Mouse (Mus musculus) retina, postnatal 7 days (tissue): ENCODE data around the gene Cwh43.

Experiments
- DNase-seq: peaks from one replicate; pipeline ENCODE4 v3.0.0-alpha.2; 2012; ENCODE audit warnings: low read depth, low spot score

Gene Cwh43

DNA sequence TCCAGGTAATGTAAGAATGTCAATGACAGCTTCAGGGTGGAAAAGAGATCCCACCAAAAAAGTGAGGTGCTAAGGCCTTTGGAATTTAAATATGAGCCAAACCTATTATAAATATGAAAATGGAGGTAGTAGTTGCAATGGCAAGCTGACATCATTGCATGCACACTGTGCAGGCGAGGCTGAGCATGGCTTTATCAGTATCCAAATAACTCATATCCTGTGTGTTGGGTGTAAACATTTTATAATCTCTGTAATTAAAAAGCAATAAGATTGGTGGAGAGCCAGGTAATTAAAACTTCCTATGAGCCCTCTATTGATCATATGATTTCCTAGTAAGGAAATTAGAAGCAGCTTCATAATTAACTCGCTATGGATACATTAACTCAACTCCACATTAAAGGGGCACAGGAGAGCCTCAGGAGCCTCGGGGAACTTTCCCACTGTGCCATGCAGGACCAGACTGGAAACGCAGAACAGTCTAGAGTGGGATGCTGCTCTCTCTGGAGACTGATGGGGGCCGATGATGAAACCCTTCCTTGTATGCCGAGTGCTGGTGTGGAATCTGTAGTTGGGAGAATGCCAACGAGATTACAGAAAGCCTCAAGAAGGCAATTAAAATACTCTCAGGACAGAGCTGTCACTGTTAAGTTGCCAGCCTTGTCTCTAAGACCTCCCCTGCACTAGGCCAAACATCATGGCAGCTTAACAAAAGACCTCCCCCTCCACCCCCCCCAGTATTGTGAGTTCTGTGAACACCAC lies 5.9 kb upstream of the Cwh43 start:
- peak; percentile 20 for DNase-seq

DNA sequence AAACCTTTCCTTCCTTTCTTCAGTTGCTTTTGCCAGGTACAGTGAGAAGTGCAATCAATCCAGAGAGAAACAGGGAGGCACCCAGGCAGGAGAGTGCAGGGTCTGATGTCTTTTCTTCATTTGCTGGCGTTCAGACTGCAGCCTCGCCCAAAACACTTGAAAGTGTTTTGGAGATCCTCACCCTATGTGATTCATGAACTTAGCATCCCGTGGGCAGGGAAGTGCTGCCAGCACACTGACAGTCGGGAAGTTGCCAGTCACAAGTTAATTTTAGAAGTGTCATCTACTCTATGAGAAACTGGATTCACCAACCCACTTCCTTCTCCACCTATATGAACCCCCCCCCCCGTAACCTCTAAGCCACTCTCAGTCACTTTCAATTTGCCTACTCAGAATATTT lies 4.5 kb upstream of the Cwh43 start:
- DNase-seq: no peak

- no peak for DNase-seq
Measured at GRCm38 (mm10) chr5:73402911-73403310, 3.0 kb upstream of the Cwh43 start.

- DNase-seq: no peak
Measured at GRCm38 (mm10) chr5:73403311-73404068, 2.4 kb upstream of the Cwh43 start.

DNA sequence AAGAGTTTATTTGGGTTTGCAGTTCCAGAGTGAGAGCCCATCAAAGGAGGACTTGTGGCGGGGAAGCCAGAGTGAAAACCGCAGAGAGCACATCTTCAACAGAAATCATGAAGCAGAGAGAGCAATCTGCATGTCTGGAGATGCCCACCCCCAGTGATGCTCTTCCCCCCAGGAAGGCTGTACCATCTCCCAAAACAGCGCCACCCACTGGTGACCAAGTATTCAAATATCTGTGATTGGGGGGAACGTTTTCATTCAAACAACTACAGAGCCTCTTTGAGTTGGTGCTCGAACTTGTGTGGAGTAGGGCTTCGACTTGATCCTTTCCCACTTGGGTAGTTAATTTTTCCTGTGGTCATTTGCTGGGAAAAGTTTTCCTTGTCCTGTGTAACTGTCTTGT lies 1.1 kb upstream of the Cwh43 start:
- no peak for DNase-seq

- no peak for DNase-seq
Measured at GRCm38 (mm10) chr5:73406861-73407260, 986 bp downstream of the Cwh43 start.

DNA sequence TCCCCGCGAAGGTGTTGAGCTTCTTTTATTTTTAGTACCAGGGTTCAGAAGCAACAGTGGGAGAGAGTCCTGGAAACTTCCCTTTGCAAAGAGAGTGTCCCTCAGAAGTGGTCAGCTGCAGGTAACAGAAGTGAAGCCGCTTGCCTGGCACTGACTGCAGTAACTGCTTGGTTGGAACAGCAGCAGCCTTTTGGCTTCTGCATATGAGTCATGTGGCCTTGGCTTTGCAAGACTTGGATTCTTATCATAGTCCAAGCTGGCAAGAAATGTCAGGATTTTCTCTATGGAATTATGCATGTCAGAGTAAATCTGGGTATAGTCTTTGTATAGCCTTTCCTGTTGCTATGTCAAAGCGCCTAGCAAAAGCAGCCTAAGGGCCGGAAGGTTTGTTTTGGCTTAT lies 4.1 kb downstream of the Cwh43 start:
- no peak for DNase-seq

DNA sequence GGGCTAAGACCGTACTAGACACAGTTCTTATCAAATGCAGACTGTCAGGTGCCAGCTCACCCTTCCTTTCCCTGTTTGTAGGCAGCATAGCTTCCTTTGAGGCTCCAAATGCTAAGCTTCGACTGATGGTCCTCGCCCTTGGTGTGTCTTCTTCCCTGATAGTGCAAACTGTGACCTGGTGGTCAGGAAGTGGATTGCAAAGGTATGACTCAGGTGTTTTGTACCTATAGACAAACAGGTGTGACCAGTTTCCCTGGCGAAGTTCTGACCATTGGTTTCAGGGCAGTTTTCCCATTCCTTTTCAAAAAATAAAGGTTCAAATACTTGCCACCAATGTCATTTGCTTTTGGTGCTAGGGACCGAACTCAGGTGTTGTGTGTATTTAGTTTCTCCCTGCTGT lies 5.9 kb downstream of the Cwh43 start:
- no peak for DNase-seq

DNA sequence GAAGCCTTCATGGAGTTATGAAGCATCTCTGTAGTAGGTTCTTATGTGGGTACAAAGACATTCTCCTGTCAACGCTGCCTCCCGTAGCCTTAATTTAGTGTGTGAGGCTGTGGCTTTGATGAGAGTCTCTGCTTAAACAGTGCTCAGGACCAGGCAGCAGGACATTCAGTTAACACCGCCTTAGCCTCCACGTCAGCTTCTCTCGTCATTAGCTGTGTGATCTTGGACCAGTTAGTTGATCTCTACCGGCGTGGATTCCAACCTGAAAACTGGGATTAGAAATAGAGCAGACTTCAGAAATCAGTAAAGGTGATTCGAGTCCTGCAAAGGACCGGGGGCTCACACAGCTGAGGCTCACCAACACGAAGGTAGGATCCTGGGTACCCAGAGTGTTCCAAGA lies 8.3 kb downstream of the Cwh43 start:
- no peak for DNase-seq

DNA sequence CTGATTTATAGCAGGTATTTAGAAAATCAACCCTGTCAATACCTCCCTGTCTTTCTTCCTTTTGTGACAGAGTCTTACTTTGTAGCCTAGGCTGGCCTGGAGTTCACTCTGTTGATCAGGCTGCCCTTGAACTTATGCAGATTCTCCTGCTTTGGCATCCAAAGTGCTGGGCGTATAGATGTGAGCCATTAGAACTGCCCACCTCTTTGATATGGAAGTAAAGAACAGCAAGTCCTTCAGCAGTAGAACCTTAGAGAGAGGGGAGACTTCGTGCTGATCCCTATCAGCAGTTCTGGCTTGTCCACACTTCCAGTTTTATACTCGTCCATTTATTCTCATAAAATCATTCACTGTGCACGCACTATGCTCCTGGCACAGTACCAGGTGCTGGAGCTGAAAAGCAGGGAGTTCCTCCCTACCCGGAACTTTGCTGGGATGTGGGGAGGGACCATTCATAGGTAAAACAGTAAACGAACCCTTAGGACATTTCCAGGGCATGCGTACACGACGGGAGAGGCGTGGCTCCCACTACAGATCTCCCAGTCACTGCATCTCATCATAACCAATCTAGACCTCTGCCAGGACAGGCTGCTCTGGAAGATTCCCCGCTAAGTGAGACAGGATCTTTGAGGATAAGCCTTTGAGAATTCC lies 13.3 kb downstream of the Cwh43 start:
- DNase-seq: no peak

- DNase-seq: no peak
Measured at GRCm38 (mm10) chr5:73426824-73427223, 20.9 kb downstream of the Cwh43 start.

DNA sequence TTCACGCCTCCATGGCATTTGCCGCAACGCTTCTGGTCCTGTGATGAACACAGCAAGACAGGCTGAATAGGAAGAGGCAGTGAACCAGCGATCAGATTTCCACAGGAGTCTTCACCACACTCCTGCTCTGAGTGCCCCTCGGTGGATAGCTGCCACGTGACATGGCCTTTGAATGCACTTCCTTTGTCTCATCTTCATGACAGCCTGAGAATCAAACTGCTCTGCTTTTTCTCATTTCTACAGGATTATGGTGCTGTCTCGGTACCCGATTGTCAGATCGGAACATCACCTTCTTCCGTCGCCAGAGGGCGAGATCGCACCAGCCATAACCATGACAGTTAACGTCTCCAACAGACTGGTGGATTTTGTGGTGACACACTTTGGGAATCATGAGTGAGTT lies 25.7 kb downstream of the Cwh43 start:
- peak; percentile 63 for DNase-seq

DNA sequence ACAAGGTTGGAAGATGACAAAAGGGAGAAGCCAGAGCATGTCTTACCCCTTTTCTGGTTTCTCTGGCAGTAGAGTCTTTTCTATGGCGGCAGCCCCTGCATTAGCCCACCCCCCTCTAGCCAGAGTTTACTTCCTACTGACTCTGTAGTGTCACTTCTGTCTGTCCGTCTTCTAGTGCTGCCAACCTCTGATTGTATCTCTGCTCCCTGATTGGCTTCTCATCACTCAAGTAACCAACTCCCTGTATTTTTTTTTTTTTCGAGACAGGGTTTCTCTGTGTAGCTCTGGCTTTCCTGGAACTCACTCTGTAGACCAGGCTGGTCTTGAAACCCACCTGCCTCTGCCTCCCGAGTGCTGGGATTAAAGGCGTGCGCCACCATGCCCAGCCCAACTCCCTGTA lies 26.9 kb downstream of the Cwh43 start:
- DNase-seq: no peak

DNA sequence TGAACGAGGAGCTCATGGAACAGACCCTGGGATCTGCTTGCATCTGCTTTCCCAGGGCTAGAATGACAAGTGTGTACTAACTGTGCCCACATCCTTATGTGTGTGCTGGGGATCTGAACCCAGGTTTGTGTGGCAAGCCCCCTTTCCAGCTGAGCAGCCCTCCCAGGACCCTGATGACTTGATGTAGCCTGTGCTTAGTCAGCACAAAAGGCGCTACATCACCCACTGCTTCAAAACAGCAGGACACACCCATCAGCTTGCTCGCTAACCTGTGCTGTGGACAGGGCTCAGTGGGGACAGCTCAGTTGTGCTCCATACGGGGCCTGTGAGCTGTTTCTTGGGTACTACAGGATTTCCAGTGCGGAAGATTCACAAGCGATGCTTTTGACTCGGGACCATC lies 28.9 kb downstream of the Cwh43 start:
- DNase-seq: no peak

- no peak for DNase-seq
Measured at GRCm38 (mm10) chr5:73442176-73442575, 36.3 kb downstream of the Cwh43 start.

- DNase-seq: no peak
Measured at GRCm38 (mm10) chr5:73450276-73450675, 44.4 kb downstream of the Cwh43 start.

DNA sequence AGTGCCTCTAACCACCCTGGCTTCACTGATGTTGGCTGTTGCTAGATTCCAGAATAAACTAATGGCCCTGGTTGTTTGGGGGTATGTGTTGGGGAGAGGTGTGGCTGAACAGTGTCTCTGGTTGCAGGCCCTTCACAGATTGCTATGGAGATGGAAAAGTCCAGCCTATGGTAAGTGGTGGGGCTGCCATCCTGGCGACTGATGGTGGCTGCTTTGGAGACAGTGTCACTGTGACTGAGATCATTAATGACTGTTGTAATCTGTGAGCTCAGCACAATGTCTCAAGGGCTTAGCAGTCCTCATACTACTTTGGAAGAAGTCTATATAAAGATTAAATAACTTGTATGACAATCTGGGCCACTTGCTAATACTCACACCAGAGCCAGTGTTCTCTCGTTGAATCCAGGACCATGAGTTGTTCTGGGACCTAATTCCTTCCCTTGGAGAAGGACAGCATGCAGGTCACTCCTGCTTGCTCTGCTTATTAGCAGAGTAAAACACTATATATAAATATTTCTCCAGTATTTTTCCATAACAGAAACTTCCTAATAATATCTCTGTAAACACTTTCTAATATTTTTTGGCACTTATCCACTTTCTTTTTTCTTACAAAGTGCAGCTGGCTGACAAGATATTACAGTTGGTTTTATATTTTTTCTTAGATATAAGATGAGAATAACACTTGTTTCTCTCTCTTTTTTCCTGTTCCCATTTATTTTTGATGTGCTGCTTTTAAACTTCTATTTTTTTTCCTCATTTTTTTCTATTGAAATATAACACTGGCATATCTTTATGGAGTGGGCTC lies 48.8 kb downstream of the Cwh43 start:
- no peak for DNase-seq

GRCm38 (mm10) chr5:73455307-73455687 lies 49.4 kb downstream of the Cwh43 start:
- no peak for DNase-seq

DNA sequence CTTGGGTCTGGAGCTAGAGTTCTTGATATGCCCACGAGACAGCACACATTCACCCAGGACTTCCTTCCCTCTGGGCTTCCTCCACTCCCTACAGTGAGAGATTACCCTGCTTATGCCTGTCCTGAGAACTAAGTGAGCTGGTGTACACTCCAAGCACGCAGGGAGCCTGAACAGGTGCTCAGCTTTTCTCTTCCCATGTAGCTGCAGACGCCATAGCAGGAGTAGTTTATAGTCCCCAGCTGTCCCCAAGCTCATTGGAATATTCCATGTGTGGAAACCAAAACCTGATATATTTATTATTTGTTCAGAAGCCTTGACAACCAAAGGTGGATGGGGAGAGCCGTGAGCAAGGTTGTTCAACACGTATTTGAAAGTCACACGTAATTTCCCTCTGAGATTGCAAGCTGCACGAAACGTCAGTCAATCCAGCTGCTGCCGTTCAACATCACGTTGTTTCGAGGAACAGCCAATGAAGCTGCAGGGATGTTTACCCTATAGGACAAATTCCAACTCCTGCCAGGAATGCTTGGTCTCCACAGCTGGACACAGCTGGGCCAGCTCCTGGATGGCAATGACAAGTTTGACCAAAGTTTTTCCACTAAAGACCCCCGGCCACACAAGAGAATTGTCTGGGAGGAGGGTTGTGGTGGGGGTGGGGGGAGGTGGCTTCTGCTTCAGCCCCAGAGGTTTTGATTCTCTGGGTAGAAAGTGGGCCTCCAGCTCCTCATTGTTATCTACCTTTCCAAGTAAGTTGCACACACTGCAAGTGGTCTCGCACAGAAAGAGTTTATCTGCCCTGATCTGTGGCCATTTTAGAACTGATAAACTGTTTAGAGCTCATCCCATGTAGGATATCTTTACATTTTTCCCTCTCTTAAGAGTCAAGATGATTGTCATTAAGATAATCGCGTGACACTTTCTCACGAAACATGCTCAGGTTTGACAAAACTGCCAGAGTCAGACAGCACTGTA lies 62.9 kb downstream of the Cwh43 start:
- DNase-seq: no peak
